20 mouse cellular contexts compared by ENCODE assay signal in the genomic region with DNA sequence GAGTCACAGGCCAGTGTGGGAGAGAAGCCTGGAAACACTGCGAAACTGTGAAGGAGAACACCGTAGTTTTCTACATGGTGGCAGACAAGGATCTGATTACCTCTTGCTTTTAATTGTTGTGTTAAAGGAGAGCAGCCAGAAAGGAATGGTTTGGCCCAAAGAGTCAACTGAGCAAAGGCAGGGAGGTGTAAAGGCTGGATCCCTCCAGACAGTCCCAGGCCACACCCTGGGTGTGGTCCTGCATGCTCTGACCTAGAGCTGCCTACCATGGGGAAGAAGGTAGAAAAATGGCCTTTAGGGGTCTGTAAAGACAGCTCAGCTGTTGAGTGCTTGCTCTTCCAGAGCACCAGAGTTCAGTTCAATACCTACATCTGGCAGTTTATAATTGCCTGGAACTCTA.
DNase-seq lines count a peak whose midpoint lies in the region; ATAC-seq and TF ChIP-seq lines count a peak whose summit lies in the region.
"Had no signal": no experiment of that assay in that cellular context is flagged by ENCODE, and none has a peak within 500 bp of the region (broad histone marks: within the 10 kb centered on the region; RNA-seq: fewer than 3 reads in every experiment).

No protein-coding gene starts in this region.

- no peaks in the 10 kb centered on the region for H3K4me1 ChIP-seq in heart, embryonic 11.5 days (ENCODE audit: control insufficient read depth, insufficient read depth, low read length)
- H3K4me1 ChIP-seq in ES-E14 (ENCODE audit: control insufficient read depth in 2 of 2, insufficient read depth in 2 of 2, low read length in 2 of 2, poor library complexity in 1 of 2): peaks cover 4 to 30% of the 10 kb centered on the region in 2 experiments; a peak in 3 of 4 replicates
- no peaks in the 10 kb centered on the region for H3K4me1 ChIP-seq in liver, embryonic 11.5 days (replicated peaks; ENCODE audit: control insufficient read depth, insufficient read depth, low read length)
- H3K4me1 ChIP-seq in liver, embryonic 16.5 days (ENCODE audit: control insufficient read depth, low read depth, low read length): no peaks in the 10 kb centered on the region
- 0 out of 2 replicates have a peak, but pooled peaks cover under 1% of the 10 kb centered on the region for H3K4me1 ChIP-seq in forebrain, embryonic 10.5 days
- H3K4me1 ChIP-seq: embryonic facial prominence, embryonic 12.5 days; forebrain, embryonic 12.5 days had no signal

- H3K9ac ChIP-seq in heart, embryonic 11.5 days (ENCODE audit: low read depth, low read length): no peak overlapping the region
- H3K9ac ChIP-seq in ES-E14 (ENCODE audit: insufficient read depth, low read depth, low read length, poor library complexity, severe bottlenecking): no peak overlapping the region
- no peak overlapping the region for H3K9ac ChIP-seq in liver, embryonic 11.5 days (ENCODE audit: low read depth, low read length)
- no peak overlapping the region for H3K9ac ChIP-seq in liver, embryonic 16.5 days (ENCODE audit: low read depth, low read length)
- H3K9ac ChIP-seq: embryonic facial prominence, embryonic 12.5 days; forebrain, embryonic 12.5 days; hindbrain, embryonic 13.5 days had no signal

- in situ Hi-C loops in ES-E14 (cut with MboI; ENCODE audit: low sequenced_read_pairs in 2 of 2, unreplicated experiment in 2 of 2): no loop called here

- H3K4me3 ChIP-seq in heart, embryonic 11.5 days (ENCODE audit: low read depth, low read length): no peak overlapping the region
- peak overlapping the region in 1 of 2 experiments; percentile 40; a peak in 1 of 4 replicates for H3K4me3 ChIP-seq in ES-E14 (ENCODE audit: insufficient read depth in 1 of 2, low read depth in 1 of 2, low read length in 2 of 2, poor library complexity in 1 of 2, severe bottlenecking in 1 of 2)
- no peak overlapping the region for H3K4me3 ChIP-seq in liver, embryonic 11.5 days (ENCODE audit: low read depth, low read length)
- H3K4me3 ChIP-seq in liver, embryonic 16.5 days (ENCODE audit: low read depth, low read length): no peak overlapping the region
- H3K4me3 ChIP-seq in forebrain, embryonic 10.5 days: no peak overlapping the region
- H3K4me3 ChIP-seq: embryonic facial prominence, embryonic 12.5 days; forebrain, embryonic 12.5 days; heart, adult 2 months; hindbrain, embryonic 13.5 days had no signal

- no peak for DNase-seq in heart, adult 8-10 months (ENCODE audit: low spot score)
- DNase-seq in ES-E14 (ENCODE audit: low read depth, low spot score): no peak
- no peak for DNase-seq in liver, embryonic 11.5 days (ENCODE audit: low spot score)
- DNase-seq in neural tube, embryonic 10.5 days (ENCODE audit: extremely low spot score, low spot score): no peak
- no peak for DNase-seq in cerebellum, adult 8-10 months
- DNase-seq in forebrain, embryonic 10.5 days (ENCODE audit: extremely low spot score, low spot score): no peak
- DNase-seq: adrenal gland, adult 2 months; adrenal gland, postnatal 25 days; cerebellum, adult 2 months; cerebellum, postnatal 14 days; gastrocnemius, postnatal 14 days; heart, adult 2 months; heart, postnatal 10 days had no signal

- peak; percentile 77; the same call in 1 of the 2 replicates for ATAC-seq in heart, embryonic 11.5 days (replicated peaks; ENCODE audit: insufficient number of reproducible peaks, low FRiP score, low TSS enrichment)
- 0 out of 2 replicates have a peak, but pooled peaks have one; percentile 45 for ATAC-seq in liver, embryonic 11.5 days (replicated peaks; ENCODE audit: low FRiP score)
- 0 out of 2 replicates have a peak, but pooled peaks have one; percentile 24 for ATAC-seq in liver, embryonic 16.5 days (ENCODE audit: low read depth)
- ATAC-seq: forebrain, embryonic 16.5 days; hindbrain, postnatal 0 days had no signal

- WGBS in heart, embryonic 11.5 days (ENCODE audit: insufficient replicate concordance): 84% methylated on average over 2 of the region's 2 CpGs
- WGBS in liver, embryonic 11.5 days: 93% methylated on average over 2 of the region's 2 CpGs
- WGBS in liver, embryonic 16.5 days (ENCODE audit: insufficient replicate concordance): 84% methylated on average over 2 of the region's 2 CpGs
- 97% methylated on average over 2 of the region's 2 CpGs for WGBS in forebrain, embryonic 10.5 days

- H3K9me3 ChIP-seq in heart, embryonic 11.5 days (replicated peaks; ENCODE audit: control insufficient read depth, low read length): no peaks in the 10 kb centered on the region
- H3K9me3 ChIP-seq in ES-E14 (ENCODE audit: control insufficient read depth, insufficient read depth, low read depth, low read length): no peaks in the 10 kb centered on the region
- H3K9me3 ChIP-seq in liver, embryonic 11.5 days (ENCODE audit: control insufficient read depth, low read length): no peaks in the 10 kb centered on the region
- no peaks in the 10 kb centered on the region for H3K9me3 ChIP-seq in liver, embryonic 16.5 days (replicated peaks; ENCODE audit: control insufficient read depth, low read length)
- no peaks in the 10 kb centered on the region for H3K9me3 ChIP-seq in forebrain, embryonic 10.5 days
- H3K9me3 ChIP-seq: embryonic facial prominence, embryonic 12.5 days; forebrain, embryonic 12.5 days; hindbrain, embryonic 13.5 days had no signal

- peak overlapping the region; percentile 27; the same call in 1 of the 2 replicates for H3K4me2 ChIP-seq in heart, embryonic 11.5 days
- H3K4me2 ChIP-seq in liver, embryonic 11.5 days: no peak overlapping the region
- no peak overlapping the region for H3K4me2 ChIP-seq in liver, embryonic 16.5 days (ENCODE audit: low read depth, low read length)
- H3K4me2 ChIP-seq: embryonic facial prominence, embryonic 12.5 days; forebrain, embryonic 12.5 days; hindbrain, embryonic 13.5 days had no signal

- peaks cover 3% of the 10 kb centered on the region for H3K27me3 ChIP-seq in heart, embryonic 11.5 days (ENCODE audit: control insufficient read depth, insufficient read depth, low read length)
- H3K27me3 ChIP-seq in liver, embryonic 11.5 days (replicated peaks; ENCODE audit: control insufficient read depth, insufficient read depth, low read length): peaks cover 4% of the 10 kb centered on the region; the same call in 1 of the 2 replicates
- H3K27me3 ChIP-seq in liver, embryonic 16.5 days (ENCODE audit: control insufficient read depth, insufficient read depth, low read depth, low read length): no peaks in the 10 kb centered on the region
- H3K27me3 ChIP-seq in forebrain, embryonic 10.5 days (ENCODE audit: poor library complexity, severe bottlenecking): peaks cover 13% of the 10 kb centered on the region; the same call in 1 of the 2 replicates

- H3K27ac ChIP-seq in heart, embryonic 11.5 days (ENCODE audit: low read depth, low read length): peak overlapping the region; percentile 62
- H3K27ac ChIP-seq in ES-E14 (ENCODE audit: insufficient read depth, low read depth, low read length, poor library complexity, severe bottlenecking): peak overlapping the region; percentile 45
- no peak overlapping the region for H3K27ac ChIP-seq in liver, embryonic 11.5 days (ENCODE audit: low read depth, low read length)
- H3K27ac ChIP-seq in liver, embryonic 16.5 days (ENCODE audit: low read length): no peak overlapping the region
- no peak overlapping the region for H3K27ac ChIP-seq in forebrain, embryonic 10.5 days
- H3K27ac ChIP-seq: embryonic facial prominence, embryonic 12.5 days; forebrain, embryonic 12.5 days; heart, adult 2 months; hindbrain, embryonic 13.5 days; hindbrain, postnatal 0 days had no signal

- H3K36me3 ChIP-seq in heart, embryonic 11.5 days (ENCODE audit: control insufficient read depth, insufficient read depth, low read length): no peaks in the 10 kb centered on the region
- H3K36me3 ChIP-seq in ES-E14 (ENCODE audit: control insufficient read depth, insufficient read depth, low read length, poor library complexity, severe bottlenecking): no peaks in the 10 kb centered on the region
- no peaks in the 10 kb centered on the region for H3K36me3 ChIP-seq in liver, embryonic 11.5 days (ENCODE audit: control insufficient read depth, insufficient read depth, low read length)
- no peaks in the 10 kb centered on the region for H3K36me3 ChIP-seq in liver, embryonic 16.5 days (ENCODE audit: control insufficient read depth, insufficient read depth)
- H3K36me3 ChIP-seq in forebrain, embryonic 10.5 days (replicated peaks): no peaks in the 10 kb centered on the region
- H3K36me3 ChIP-seq: embryonic facial prominence, embryonic 12.5 days; forebrain, embryonic 12.5 days; hindbrain, embryonic 13.5 days had no signal

TF ChIP-seq in ES-E14, 5 proteins besides CTCF, POLR2A, EP300 and RAD21:
- TF ChIP-seq HCFC1 (IDR thresholded peaks at IDR 0.05; ENCODE audit: borderline replicate concordance, insufficient read depth, low read length): no peak

Comparison
In these comparisons a context has a peak if more than half of its experiments do, and no peak if none do; other contexts are left out.
1. ATAC-seq: peak in every context shown above with its lines; median percentile 77 in heart, embryonic 11.5 days; 45 in liver, embryonic 11.5 days; 24 in liver, embryonic 16.5 days.
2. H3K27ac ChIP-seq: peak in heart, embryonic 11.5 days (single experiment) and ES-E14 (single experiment); none in liver, embryonic 11.5 days (single experiment), liver, embryonic 16.5 days (single experiment) and forebrain, embryonic 10.5 days (single experiment).